Mouse (Mus musculus) embryonic stem cell, embryonic (primary cell): Measurements from ENCODE around the gene Serpina3m.
"Not testable (repeated sequence)": the region's sequence is repeated elsewhere in the genome, so short reads cannot be mapped to it uniquely, and the experiment has no call there.

Source experiments
- CTCF ChIA-PET, 4 experiments: fragments of 300-600 bp in 2 of 4; fragments of 350-600 bp in 2 of 4; sonication (Branson Sonifier 250); formaldehyde crosslinking; loops; one replicate each; lab custom pipeline; 2022; ENCODE audit warnings: inconsistent platforms in 2 of 4; lab: Charles Lee
- POLR2A ChIA-PET, 4 experiments: fragments of 300-600 bp in 2 of 4; fragments of 350-600 bp in 2 of 4; sonication (Branson Sonifier 250); formaldehyde crosslinking; loops; one replicate each; lab custom pipeline; 2022; ENCODE audit warnings: antibody characterized with exemption in 4 of 4, inconsistent platforms in 1 of 4; lab: Charles Lee

The Serpina3m gene

DNA sequence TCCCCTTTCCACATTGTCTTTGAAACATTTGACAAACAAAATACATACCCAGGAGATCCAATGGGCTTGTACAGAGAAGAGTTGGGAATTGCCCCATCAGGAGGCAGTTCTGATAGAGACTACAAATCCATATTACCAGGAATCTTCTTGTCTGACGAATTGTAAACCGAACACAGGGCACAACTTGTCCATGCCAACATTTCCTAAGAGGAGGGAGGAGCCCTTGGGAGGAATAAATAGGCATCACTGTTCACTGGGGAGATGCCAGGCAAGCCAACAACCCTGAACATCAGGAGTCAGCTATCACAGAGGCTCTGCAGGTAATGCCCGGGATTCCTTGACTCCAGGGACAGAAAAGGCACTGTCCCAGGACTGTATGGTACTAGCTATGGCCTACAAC, at the start of gene Serpina3m, which contains the start of gene Serpina3k:
Gene Serpina3m, plus strand, starts transcription at position 261 of the 400 bp plus-strand sequence.
Gene Serpina3k, plus strand, starts transcription at position 261 of the 400 bp plus-strand sequence.
- POLR2A ChIA-PET = not testable (repeated sequence)

DNA sequence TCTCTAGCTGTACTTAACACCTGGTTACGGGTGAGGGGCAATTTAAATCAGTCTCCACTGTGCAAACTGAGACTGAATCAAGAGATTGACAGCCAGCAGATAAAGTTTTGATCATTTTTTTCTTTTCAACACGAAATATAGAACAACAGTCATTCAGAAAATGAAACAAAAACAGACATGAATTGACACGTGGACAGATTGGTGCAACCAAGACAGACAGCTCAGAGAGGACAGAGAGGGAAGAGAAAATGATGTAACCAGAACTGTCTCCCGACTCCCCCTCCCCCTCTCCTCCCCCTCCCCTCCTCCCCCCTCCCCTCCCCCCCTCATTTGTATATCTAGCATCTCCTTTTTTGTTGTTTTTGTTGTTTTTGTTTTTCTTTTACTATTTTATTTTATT, 48.4 kb upstream of the Serpina3m start:
- CTCF ChIA-PET = interaction anchor here in 1 of 4 experiments (1.5 kb wide), 1 partner anchor 129 kb away, joined by 3 read pairs; no protein-coding TSS in a partner anchor
- POLR2A ChIA-PET = no interaction called here

More for the DNA sequence above, at the start of gene Serpina3m, which contains the start of gene Serpina3k:
- CTCF ChIA-PET = not testable (repeated sequence)

DNA sequence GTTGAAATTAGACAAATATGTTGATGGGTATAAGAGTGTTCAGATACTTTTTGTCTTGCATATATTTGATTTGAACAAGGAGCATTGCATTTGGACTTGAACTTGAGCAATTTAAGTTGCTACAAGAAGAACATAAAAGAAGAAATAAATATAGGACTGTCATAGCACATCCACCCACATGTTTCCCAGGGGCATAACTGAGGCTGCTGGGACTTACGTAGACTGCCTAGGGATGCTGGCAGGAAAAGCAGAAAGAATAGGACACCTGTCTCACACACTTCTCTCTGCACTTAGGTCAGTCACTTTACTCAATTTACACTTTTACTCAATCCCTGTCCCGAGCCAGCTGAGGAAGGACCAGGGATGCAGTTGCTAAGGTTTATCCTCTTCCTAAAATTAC, 44.3 kb upstream of the Serpina3m start:
- ChIA-PET POLR2A (interaction anchor here in 1 of 4 experiments (1.3 kb wide), 1 partner anchor 12 kb away, joined by 3 read pairs; no protein-coding TSS in a partner anchor), CTCF (no interaction called here)

DNA sequence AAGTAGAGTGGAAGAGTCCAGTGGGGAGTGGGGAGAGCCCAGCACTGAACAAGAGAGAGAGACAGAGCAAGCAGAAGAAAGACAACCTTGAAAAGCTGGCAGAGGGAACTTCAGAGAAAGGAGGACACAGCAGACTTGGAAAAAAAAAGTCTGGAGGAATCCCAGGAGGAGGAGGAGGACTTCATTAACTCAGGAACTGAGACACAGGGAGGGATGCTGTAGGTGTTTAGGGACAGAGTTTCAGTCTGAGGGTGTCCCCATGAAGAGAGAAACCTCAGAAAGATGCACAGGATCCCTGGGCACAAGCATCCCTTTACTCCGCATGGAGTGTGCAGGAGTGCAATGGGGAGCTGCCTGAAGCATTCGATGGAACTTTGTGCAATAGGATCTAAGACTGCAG, 40.2 kb upstream of the Serpina3m start:
- ChIA-PET POLR2A (interaction anchor here in 1 of 4 experiments (0.6 kb wide), 1 partner anchor 13 kb away, joined by 3 read pairs; no protein-coding TSS in a partner anchor), CTCF (no interaction called here)

DNA sequence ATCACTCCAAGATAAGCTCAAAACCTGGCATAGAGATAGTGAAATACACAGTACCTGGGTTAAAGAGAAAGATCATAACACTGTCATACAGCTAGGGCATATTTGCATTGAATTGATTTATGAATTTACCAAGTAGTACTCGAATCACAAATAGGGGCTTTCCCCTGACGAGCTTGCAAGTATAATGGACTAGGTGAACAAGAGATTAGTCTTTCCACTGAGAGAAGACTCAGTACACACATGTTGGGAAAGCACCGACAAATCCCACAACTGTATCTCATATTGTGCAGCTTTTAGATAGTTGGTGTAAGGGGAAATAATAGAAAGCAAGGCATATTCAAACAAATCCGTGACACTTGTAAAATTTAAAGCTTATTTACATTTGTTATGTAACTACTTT, 32.3 kb upstream of the Serpina3m start:
- CTCF ChIA-PET = interaction anchor here in 2 of 4 experiments (0.6 to 1.0 kb wide), 2 partner anchors 113 to 320 kb away, joined by 3 read pairs; no protein-coding TSS in a partner anchor
- POLR2A ChIA-PET = interaction anchor here in 1 of 4 experiments (1.3 kb wide), 1 partner anchor 13 kb away, joined by 3 read pairs; no protein-coding TSS in a partner anchor

DNA sequence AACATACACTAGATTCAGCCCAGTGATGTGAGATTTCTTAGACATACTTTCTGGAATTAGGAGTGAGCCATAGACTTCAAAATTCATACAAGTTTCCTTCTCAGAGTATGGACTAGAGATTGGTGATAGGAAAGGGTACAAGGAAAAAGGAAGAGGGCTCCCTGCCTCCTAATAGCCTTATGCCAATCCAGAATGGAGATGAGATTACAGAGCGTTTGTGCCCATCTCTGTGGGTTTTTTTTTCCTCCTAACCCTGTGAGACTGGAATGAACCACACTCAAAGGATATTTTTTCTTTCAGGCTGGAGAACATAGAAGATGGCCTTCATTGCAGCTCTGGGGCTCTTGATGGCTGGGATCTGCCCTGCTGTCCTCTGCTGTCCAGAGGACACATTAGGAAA, 24.0 kb upstream of the Serpina3m start, which contains the start of gene Serpina3j:
Gene Serpina3j, plus strand, starts transcription at position 301 of the 400 bp plus-strand sequence.
- CTCF ChIA-PET = no interaction called here
- POLR2A ChIA-PET = no interaction called here

DNA sequence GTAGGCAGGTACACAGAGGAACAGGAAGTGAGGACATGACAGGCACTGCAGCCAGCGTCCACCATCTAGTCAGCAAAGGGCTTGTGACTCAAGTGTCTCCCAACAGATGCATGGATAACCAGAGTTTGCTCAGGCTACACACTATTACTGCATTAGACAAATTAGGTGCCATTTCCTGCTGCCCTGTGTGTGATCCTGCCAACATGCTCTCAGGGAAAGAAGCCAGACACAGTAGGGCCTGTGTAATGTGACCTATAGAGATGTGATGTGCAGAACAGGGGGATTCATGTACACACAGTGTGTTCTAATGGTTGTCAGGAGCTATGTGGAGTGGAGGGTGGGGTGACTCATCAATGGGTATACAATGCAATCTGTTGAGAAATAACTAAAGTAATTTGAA, 15.8 kb upstream of the Serpina3m start:
- POLR2A ChIA-PET = no interaction called here
- CTCF ChIA-PET = no interaction called here

DNA sequence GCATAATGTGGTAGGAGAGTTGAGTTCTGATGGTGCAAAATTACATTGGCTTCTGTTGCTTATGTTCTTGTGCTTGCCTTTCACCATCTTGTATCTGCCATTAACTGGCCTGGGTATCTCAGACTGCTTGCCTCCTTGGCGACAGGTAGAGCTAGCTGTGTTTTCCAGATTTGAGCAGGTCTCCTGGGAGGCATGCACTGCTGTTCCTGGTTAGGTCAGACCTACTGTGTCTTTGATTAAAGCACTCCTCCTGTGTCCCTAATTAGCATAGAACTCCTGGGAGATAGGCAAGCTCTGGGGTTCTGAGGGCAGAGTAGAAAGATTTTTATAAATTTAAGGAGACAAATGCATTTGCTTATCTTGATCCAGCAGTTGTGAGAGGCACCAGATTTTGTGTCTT, 6.6 kb upstream of the Serpina3m start:
- POLR2A ChIA-PET = no interaction called here

DNA sequence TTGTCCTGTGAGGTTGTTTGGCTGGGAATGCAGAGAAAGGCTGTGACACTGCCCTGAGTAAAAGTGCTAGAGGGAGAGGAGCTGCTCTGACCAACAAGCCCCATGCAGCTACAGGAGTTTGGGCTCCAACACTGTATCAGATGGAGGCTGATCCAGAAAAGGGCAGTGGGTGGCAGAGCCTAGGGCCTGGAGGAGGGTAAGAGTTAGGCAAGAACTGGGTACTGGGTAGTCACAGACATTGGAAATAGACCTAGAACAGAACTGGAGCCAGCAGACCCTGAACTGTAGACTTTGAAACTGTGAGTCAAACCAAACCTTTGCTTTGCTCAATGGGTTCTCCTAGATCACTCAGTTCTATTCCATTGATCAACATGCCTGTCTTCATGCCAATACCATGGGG, 1.4 kb upstream of the Serpina3m start:
- POLR2A ChIA-PET, CTCF ChIA-PET: not testable (repeated sequence)

More for the DNA sequence above, 6.6 kb upstream of the Serpina3m start:
- CTCF ChIA-PET = no interaction called here

DNA sequence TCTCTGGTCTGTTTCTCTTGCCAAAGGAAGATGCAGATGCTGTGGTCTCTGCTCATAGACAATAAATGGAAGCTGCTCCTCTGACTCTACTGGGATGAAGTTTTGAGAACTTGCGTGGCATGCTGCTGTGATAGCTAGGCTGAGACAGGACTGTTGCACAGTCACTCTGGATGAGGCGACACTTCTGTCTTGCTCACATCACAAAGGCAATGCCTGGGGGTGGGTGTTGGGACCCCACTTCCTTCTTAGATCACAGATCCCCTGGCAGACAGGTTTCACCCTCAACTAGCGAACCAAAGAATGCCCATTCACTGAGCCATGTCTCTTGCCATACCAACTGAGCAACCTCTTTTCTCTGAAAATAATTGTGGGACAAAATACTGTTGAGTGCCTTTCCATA, 419 bp downstream of the Serpina3m start:
- POLR2A ChIA-PET = no interaction called here
- CTCF ChIA-PET = no interaction called here

DNA sequence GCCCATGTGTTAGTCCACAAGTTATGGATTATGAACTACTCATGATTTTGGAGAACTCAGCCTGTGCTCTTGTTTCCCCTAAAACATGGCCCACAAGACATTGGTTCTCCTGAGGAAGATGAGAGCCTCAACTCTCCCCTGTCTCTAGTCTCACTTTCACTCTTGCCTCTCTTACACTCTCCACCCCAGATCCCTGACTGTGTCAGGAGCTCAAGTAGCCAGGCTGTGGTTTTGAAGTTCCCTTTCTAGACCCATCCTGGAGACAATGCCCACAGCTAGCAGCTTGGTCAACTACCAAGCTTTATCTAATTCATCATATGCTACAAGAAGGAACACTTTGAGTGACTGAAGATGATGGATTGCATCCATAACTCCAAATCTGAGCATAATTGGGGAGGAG, 4.2 kb downstream of the Serpina3m start:
- CTCF ChIA-PET, POLR2A ChIA-PET: not testable (repeated sequence)

DNA sequence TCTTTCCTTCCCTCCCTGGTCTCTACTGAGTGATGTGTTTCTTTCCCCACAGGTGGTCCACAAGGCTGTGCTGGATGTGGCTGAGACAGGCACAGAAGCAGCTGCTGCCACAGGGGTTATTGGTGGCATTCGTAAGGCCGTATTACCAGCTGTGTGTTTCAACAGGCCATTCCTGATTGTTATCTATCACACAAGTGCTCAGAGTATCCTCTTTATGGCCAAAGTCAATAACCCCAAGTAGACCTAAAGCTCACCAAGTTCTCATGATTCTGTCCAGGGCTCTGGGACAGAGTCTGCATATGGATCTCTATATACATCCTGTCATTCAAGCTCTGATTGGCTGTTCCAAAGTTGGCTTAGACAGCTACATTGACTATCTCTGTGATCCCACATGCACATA, 6.9 kb downstream of the Serpina3m start:
- POLR2A ChIA-PET = no interaction called here
- CTCF ChIA-PET = no interaction called here

DNA sequence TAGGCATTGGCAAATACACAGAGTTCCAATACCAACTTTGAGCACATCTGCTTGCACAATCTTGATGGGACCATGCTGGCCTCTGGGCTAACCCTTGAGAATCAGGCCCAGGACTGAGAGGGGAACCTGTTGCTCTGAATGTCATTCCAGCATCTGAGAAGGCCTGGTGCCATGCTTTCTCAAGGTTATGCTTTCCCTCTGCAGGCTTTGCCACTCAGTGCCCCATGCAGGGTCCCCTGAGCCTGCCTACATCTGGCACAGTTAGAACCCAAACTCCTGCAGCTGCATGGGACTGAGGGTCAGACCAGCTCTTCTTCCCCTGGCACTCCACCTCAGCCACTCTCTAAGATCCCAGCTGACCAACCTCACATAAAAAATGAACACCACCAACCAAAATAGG, 7.4 kb downstream of the Serpina3m start:
- ChIA-PET POLR2A (no interaction called here), CTCF (no interaction called here)

DNA sequence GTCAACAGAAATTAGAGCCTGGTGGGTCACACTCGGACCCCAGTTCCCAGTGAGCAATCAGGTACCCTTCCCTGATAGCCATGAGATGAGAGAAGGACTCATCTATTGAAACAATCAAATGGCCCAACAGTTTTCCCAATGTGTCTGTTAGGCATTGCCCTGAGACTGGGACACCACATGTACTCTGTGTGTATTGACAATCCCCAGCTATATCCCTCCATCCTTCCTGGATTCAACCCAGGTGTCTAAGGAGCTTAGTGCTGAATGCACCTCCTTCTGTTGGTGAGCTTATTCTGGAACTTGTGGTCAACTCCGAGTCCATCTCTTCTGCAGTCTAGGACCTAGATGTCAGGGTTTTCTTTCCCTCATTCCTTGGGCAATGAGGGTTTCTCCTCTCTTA, 8.8 kb downstream of the Serpina3m start:
- ChIA-PET POLR2A (interaction anchor here in 1 of 4 experiments (0.9 kb wide), 1 partner anchor 71 kb away, joined by 4 read pairs; no protein-coding TSS in a partner anchor), CTCF (no interaction called here)

DNA sequence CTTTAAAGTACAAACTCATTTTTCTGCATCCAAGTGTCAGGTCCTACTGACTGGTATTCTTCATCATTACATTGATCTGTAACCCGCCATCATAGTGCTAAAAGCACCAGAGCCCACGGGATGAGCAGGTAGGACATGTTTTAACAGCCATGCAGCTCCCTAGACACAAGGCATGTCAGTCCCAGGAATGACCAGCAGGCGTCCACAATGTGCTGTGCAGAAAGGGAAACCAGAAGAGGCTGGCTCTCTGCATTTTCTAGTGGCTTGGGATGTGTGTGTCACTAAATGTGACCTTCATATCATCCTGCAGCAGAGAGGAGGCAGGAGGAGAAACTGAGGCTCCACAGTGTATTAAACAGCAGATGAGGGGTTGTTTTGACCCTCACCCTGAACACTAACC, 13.5 kb downstream of the Serpina3m start:
- ChIA-PET CTCF (interaction anchor here (0.7 to 2.7 kb wide), 8 partner anchors 66 to 286 kb away, joined by 3 to 28 read pairs (median 7); no protein-coding TSS in a partner anchor), POLR2A (interaction anchor here in 2 of 4 experiments (0.7 to 1.3 kb wide), 3 partner anchors 25 to 50 kb away, joined by 3 read pairs; no protein-coding TSS in a partner anchor)

DNA sequence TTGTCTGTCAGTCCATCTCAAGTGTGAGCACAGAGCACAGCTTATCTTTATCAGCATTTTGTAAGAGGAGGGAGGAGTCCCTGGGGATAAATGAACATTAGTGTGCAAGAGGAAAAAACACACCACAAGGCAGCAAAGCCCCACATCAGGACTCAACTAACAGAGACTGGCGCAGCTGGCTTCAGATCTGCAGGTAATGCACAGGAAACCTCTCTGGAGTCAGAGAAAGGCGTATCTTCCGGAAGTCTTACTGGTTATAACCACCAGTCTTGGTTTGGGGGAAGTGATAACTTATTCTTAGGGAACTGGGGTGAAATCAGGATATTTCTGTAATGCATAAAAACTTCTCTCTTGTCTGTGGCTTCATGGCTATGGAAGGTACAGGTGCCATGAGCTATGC, 17.7 kb downstream of the Serpina3m start:
- POLR2A ChIA-PET = interaction anchor here in 1 of 4 experiments (1.2 kb wide), 1 partner anchor 16 kb away, joined by 4 read pairs; no protein-coding TSS in a partner anchor
- CTCF ChIA-PET = no interaction called here

DNA sequence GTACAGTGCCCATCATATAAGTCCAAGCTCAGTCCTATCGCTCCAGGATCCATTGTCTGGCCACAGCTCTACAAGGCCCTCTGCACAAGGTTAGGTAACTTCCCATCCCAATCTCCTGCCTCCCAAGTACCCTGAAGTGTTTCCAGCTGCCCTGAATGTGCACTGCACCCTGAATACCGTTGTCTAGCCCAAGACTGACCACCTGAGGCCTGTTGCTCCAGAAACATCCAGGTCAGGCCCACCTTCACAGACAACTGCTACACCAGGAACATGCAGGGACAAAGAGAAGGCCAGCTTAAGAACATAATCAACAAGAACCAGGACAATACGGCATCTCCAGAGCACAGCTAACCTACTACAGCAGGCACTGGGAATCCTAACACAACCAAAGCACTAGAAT, 31.7 kb downstream of the Serpina3m start:
- ChIA-PET CTCF (no interaction called here), POLR2A (interaction anchor here in 1 of 4 experiments (0.9 kb wide), 1 partner anchor 64 kb away, joined by 3 read pairs; no protein-coding TSS in a partner anchor)

DNA sequence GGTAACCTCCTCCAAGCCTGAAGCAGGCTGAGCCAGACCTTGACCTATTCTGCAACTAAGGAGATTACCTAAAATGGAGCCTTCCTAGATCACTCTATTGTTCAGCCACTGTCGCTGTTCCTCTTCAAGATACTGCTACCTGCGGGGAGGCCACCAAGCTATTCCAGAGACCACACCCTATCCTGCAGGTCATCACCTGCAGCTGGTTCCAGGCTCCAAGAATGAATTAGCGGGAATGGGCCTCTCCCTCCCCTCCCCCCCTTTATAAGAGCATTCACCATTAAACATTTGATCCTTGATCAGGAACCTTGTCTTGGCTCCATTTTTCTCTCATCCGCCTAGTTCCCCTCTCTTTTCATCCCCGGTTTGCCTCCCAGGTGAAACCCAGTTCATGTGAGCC, 38.9 kb downstream of the Serpina3m start:
- CTCF ChIA-PET = not testable (repeated sequence)
- POLR2A ChIA-PET = interaction anchor here in 3 of 4 experiments (0.8 to 5.0 kb wide), 16 partner anchors 8 to 698 kb away, joined by 3 to 58 read pairs (median 5); no protein-coding TSS in a partner anchor

DNA sequence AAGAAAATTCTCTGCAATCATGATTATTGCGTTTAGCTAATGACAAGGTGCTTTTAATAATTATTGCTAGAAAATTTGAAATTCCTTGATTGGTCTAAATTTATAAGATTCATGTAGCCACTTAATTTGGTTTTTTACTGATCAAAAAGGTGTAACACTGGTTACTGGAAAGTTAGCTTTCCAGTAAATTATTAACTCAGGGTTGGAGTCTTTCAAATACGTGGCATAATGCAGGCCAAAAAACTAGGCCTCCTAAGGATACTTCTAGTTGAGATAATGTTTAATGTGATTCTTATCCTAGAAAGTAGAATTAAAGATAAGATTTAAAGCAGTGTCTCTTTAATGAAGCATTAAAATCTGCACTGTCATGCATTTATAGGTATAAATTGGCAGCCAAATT, 40.1 kb downstream of the Serpina3m start:
- POLR2A ChIA-PET = interaction anchor here in 1 of 4 experiments (1.0 to 5.0 kb wide), 9 partner anchors 12 to 312 kb away, joined by 3 to 58 read pairs (median 16); no protein-coding TSS in a partner anchor
- CTCF ChIA-PET = not testable (repeated sequence)

DNA sequence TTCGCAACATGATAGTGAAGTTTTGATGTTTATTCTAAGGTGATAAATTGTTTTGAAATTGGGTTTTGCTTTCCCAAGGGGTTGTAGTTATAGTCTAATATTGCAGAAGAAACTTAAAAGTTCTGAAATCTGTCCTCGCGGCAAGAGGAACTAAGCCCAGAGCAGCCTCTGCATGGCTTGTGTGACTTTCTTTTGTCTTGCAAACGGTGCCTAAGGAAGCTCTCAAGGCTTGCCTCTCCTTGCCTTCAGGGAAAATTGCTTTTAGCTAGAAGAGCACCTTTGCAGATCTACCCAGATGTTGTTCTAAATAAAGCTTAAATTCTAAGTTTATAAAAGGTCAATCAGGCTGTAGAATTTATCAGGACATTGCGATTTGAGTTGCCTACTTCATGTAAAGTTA, 40.5 kb downstream of the Serpina3m start:
- POLR2A ChIA-PET = interaction anchor here in 2 of 4 experiments (0.8 to 5.0 kb wide), 14 partner anchors 11 to 1672 kb away, joined by 3 to 58 read pairs (median 5); no protein-coding TSS in a partner anchor
- CTCF ChIA-PET = not testable (repeated sequence)
